Mouse (Mus musculus): Measurements from ENCODE around the gene Med25.

DNA sequence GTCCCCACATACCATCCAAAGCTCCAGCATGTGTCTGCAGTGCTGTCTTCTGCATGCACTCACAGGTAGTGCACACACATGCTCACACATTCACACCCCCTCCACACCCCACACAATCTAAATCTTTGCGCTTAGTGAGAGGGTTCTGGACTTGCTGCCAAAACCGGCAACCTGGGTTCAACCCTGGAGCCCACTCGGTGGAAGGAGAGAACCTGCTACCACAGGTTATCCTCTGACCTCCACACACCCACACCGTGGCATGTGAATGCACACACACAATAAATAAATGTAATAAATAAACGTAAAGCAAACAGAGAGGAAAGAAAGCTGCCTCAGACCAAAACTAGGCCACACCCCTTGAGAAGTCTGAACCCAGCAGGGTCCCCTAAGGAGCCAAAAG lies 44.7 kb downstream of the Med25 start:
- TF ChIP-seq POLR2A (IDR thresholded peaks at IDR 0.05; ENCODE audit: insufficient read length, low read depth), result no peak
- TF ChIP-seq USF1 (IDR thresholded peaks at IDR 0.05; ENCODE audit: low read depth), result no peak
- no peak for TF ChIP-seq E2F4 (IDR thresholded peaks at IDR 0.05; ENCODE audit: insufficient read depth)
- no peak for TF ChIP-seq TCF3 (IDR thresholded peaks at IDR 0.05; ENCODE audit: insufficient read length, low read depth)
- no peak for TF ChIP-seq TCF12 (IDR thresholded peaks at IDR 0.05; ENCODE audit: insufficient read depth, poor library complexity, severe bottlenecking)
- TF ChIP-seq MYOD1 (IDR thresholded peaks at IDR 0.05; ENCODE audit: control insufficient read depth in 1 of 3, insufficient read length in 2 of 3, low read depth in 2 of 3), result no peak
